Mouse (Mus musculus): ENCODE measurements around the gene Adamtsl5.
"Not testable (repeated sequence)": the region's sequence is repeated elsewhere in the genome, so short reads cannot be mapped to it uniquely, and the experiment has no call there.

Adamtsl5 gene

DNA sequence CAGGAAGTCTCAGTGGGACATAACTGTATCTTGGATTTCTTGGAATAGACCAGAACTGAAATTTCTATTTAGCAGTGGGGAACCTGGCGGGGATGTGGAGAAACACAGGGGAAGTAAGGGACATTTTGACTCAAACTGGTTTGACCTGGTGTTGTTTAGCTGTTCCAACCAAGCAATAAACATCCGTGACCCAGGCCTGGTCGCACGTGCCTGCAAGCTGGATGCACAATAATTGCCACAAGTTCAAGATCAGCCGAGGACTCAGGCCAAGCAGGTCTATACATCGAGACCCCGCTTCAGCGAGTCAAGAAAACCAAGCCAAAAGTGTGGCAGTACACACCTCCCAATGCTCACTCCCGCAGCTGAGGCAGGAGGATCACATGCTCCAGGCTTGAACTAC, 23.8 kb upstream of the Adamtsl5 start:
- no peak for DNase-seq (ENCODE audit: low spot score)

DNA sequence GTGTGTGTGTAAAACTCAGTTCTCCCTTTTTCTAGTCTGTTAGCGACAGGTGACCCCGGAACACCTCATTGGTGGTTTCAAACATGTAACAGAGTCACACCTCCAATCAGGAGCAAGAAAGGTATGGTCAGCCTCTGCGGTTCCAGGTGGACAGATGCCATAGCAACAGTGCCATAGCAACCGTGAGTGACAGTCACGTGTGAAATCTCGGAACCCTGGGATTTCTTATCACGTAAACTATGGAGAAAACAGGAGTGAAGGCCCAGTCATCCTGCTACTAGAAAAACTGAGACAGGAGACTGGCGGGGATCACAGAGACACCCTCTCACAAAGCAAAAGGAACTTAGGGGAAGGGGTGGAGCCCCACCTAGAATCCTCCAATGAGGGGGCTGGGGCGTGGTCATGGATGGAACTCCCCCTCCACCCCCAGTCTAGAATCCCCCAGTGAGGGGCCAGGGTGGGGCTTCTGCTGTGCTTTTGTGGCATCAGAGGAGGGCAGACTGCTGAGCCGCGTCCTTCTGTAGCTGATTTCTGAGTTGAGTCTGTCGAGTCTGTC, 23.3 kb upstream of the Adamtsl5 start:
- no peak for DNase-seq (ENCODE audit: low spot score)

DNA sequence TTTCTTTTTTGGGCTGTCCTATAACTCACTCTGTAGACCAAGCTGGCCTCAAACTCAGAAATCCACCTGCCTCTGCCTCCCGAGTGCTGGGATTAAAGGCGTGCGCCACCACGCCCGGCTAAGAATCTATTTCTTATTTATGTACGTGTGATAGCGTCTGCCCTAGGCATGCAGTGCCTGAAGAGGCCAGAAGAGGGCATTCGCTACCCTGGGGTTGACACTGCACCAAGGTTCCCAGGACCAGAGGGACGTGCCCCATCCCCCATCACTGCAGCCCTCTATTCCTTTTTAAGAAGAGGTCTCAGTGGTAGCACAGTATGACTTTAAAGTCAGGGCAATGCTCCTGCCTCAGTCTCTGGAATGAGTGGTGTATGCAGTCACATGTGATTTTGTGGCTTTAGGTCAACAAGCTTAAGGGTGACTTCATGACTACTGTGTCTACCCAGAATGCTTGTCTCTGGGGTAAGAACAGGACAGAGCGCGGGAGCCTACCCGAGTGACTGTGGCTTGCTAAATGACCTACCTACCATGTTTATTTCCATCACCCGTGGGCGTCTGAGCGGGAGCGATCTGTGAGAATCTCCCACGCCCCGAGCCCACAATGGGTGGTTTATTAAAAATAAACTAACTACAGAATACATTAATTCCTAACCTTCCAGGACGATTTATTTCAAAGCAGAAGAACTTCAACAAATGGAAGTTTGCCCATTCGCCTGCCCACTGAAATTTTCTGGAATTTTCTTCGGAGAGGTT, 22.0 kb upstream of the Adamtsl5 start:
- no peak for DNase-seq (ENCODE audit: low spot score)

DNA sequence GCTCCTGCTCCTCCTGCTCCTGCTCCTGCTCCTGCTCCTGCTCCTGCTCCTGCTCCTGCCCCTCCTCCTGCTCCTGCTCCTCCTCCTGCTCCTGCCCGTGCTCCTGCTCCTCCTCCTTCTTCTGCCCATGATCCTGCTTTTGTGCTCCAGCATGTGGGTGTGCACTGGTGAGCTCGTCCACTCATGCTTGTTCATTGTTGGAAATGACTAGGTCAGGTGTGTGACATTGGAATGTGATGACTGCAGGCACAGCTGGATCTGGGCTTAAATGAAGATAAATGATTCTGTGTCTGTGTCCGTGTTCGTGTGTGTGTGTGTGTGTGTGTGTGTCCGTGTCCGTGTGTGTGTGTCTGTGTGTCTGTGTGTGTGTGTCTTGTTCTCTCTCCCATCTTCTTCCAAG, 20.2 kb upstream of the Adamtsl5 start:
- DNase-seq (ENCODE audit: low spot score): no peak

DNA sequence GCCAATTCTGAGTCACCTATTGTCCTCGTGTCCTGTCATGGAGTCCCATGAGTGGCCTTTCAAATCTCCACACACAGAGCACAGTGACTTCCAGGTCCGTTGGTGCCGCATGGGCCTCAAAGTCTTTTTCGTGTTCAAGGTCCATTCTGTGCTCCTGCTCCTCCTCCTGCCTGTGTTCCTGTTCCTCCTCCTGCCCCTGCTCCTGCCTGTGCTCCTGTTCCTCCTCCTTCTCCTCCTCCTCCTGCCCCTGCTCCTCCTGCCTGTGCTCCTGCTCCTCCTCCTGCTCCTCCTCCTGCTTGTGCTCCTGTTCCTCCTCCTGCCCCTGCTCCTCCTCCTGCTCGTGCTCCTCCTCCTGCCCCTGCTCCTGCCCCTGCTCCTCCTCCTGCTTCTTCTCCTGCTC, 19.7 kb upstream of the Adamtsl5 start:
- no peak for DNase-seq (ENCODE audit: low spot score)

DNA sequence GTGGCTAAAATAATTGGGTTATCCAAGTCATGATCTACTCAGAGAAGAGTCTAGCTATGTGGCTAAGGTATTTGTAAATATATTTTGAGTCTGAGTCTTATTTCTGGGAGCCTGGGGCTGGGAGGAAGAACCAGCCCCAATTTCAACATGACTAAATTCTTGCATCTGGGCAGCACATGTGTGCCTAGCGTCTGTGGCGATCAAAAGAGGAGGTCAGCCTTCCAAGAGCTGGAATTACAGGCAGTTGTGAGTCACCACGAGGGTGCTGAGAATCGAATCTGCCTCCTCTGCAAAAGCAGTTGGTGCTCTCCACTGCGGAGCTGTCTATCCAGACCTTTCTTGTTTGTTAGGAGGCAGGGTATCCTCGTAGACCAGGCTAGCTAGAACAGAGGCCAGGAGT, 17.5 kb upstream of the Adamtsl5 start:
- DNase-seq (ENCODE audit: low spot score): no peak

DNA sequence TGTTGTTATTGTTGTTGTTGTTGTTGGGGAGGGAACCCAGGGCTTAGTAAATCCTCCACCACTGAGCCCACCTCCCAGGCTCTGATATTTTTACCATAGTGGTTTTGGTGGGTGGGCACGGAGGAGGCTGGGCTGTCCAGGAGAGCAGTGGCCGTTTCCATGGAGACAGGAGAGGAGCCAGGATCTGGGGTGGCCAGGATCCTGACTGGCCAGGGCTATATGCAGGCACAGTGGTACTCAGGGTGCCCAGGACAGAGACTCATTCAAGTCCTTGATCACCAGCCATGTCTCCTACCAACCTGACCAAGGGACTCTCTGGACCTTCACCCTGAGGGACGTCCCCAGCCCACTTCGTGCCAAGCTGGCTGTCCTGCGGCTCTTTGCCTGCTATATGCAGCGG, 15.5 kb upstream of the Adamtsl5 start:
- DNase-seq (ENCODE audit: low spot score): no peak

DNA sequence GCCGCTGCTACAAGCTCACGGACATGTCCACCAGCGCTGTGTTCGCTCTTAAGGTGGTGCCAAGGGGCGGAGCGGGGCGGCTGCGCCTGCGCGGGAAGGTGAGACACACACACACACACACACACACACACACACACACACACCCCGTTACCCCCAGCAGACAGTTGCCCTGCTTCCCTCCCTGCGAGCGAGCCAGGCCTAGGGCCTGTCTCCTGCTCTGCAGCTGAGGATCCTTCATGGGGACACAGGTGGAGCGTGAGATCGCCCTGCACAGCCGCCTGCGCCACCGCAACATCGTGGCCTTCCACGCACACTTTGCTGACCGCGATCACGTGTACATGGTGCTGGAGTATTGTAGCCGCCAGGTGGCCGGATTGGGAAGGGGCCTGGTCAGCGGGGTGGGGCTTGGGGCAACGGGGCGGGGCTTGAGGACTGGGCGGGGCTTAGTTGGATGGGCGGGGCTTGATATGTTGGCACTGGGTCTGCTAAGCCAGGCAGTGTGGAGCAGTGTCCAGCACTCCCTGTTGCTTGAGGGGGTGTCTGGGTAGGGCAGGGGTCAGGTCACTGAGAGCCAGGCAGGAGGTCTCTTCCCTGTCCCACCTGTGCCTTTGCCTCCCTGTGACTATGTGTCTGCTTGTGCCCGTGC, 9.9 kb upstream of the Adamtsl5 start:
- no peak for DNase-seq (ENCODE audit: low spot score)

DNA sequence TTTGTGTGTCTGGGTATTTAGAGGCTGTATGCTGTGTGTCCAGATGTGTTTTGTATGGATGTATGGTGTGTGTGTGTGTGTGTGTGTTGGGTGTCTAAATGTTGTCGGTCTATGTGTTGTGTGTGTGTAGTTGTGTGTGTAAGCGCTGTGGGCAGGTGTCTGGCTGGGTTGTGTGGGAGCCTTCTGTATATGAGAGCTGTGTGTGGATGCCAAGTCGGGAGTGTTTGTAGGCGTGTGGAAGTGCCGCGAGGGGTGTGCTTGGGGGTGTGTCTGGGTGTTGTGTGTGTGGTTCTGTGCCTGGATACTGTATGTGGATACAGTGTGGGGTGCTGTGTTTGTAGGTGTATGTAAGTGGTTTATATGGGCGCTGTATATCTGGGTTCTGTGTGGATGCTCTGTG, 9.1 kb upstream of the Adamtsl5 start:
- DNase-seq (ENCODE audit: low spot score): no peak

DNA sequence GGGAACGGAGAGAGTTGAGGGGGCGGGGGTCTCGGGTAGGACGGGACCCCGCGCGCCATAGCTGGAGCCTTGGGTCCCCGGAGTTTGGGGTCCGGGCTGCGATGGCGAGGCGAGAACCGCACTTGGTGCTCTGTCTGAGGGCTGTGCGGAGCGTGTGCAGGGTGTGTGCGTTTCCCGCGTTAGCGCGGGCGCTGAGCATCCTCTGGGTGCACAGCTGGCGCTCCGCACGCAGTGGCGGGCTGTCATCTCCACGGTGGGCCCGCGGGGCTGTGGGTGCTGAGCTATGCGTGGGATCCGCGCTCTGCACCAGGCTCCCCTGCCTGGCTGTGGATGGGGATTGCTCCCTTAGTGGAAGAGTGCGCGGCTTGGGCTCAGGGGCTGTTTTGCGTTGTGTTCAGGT, 8.5 kb upstream of the Adamtsl5 start:
- no peak for DNase-seq (ENCODE audit: low spot score)

DNA sequence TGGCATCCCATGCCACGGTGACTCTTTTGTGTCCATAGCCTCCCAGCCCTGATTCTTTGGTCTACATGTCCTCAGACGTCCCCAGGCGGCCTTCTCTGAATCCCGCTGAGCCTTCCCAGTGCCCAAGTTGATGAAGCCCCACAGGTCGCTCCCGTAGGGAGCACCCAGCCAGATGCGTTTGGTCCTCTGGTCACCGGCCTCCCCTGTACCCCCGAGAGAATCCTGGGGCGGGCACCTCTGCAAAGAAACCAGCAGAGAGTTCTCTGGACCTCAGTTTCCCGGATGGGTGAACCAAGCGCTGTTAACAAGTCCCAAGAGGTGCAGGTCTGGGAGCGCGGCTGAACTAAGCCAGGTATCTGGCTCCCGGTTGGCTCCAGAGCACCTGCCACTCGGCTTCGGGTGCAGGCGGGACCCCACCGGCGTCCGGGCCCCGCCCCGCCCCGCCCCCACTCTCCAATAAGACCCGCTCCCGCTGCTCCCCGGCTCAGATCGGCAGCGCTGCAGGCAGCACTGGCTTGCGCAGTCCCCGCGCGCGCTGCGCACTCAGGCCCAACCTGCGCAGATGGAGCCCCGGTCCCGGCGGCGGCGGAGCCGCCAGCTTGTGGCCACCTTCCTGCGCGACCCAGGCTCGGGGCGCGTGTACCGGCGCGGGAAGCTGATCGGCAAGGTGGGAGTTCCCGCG, 7.9 kb upstream of the Adamtsl5 start, which contains the start of gene Plk5:
TSS of gene Plk5 (plus strand) at position 459 of the 682 bp plus-strand sequence.
- no peak for DNase-seq (ENCODE audit: low spot score)

DNA sequence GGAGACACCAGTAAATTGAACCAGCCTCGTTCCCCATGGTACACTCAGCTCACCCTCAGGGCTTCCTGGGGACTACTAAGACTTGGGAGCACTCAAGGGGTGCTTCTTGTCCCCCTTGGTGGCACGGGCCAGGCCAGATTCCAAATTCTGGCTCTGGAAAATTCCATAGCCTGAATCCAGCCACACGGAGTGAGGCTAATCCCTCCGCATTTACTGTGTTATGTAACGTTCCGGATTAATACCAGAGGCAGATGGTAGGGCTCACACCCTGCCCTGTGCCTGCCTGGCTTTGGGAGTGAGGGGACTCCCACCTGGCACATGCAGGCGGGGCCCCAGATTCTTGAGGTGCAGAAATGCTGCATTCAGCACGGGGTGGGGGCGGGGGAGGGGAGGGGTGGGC, 7.2 kb upstream of the Adamtsl5 start:
- DNase-seq (ENCODE audit: low spot score): no peak

DNA sequence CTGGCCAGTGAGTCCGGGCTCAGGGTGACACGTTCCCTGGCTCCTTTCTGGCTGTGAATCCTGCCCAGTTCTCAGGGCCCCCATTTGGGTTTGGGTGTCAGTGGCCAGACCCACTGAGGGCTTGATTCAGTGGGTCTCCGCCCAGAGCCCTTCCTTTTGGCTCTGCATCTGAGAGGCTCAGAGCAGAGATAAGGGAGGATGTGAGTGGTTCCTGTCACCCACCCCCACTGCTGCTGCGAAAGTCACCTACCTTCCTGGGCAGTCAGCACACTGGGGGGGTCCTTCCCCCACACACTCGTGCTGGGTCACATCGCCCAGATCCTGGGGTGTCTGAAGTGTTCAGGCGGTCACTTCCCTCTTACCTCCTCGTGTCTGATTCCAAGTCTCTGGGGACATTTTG, 4.5 kb upstream of the Adamtsl5 start:
- no peak for DNase-seq (ENCODE audit: low spot score)

DNA sequence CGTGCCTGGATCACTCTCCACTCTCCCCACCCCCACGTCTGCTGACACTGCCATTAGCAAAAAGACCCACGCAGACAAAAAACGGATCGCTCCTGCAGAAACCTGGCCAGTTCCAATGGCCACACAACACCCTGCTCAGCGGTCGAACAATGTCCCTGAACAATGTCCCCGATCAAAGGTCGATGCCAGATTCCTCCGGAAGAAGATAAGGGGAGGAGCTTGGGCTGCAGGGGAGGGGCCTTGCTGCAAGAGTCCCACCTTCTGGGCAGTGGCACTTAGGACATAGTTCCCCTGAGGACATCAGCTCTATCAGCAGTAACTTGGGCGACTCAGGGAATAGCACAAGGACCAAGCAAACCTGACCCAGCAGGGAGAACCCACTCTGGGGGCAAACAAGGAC, 3.7 kb upstream of the Adamtsl5 start:
- no peak for DNase-seq (ENCODE audit: low spot score)

DNA sequence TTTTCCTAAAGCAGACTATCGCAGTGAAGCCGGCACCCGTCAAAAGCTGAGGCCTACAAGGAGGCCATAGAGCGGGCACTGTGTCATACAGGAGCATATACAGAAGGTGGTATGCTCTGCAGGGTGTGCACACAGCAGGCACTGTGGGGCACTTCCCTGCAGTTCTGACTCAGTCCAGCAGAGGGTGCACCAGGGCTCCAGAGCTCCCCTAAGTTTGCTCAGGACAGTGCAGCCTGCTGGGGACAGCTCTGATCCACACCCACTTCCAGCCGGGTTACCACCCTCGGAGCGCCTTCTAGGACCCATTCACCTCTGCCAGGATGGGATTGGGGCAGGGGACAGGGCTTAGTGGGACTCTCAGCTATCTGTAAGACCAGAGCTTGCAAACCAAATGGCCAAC, 2.1 kb upstream of the Adamtsl5 start:
- peak; percentile 70 for DNase-seq (ENCODE audit: low spot score)

DNA sequence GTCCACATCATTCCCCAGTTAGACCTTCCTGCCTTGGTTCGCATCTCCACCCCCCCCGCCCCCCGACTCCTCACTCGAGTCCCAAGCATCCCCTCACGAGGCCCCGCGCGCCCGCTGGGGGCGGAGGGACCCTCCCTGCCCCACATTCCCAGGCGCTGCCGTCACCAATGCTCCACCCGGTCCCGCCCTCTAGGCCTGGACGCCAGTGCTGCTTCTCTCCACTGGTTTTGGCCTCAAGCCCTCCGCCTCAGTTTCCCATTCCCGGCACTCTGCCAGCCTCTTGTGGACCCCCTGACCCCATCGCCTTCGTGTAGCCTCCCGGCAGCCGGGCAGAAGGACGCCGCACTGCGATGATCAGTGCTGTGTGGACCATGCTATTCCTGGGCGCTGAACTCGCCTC, 769 bp upstream of the Adamtsl5 start:
- no peak for DNase-seq (ENCODE audit: low spot score)

DNA sequence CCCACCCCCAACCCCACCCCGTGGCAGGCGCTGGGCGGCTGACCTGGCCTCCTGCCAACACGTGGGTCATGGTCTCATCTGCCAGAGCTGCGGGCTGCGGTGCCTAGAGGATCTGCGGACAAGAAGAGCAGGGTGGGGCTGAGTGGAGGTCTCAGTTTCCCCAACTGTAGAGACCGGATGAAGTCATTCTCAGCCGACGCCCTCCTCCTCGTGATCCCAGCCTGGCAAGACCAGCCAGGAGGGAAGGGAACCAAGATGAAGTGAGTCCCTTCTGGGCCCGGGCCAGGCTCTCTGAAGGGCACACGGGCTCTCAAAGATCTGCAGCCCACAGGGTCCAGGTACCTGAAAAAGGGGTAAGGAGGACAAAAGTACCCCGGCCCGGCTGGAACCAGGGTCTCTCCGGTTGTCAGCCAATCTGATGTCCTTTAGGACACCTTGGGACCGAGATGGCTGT, 671 bp downstream of the Adamtsl5 start:
- DNase-seq (ENCODE audit: low spot score): no peak

DNA sequence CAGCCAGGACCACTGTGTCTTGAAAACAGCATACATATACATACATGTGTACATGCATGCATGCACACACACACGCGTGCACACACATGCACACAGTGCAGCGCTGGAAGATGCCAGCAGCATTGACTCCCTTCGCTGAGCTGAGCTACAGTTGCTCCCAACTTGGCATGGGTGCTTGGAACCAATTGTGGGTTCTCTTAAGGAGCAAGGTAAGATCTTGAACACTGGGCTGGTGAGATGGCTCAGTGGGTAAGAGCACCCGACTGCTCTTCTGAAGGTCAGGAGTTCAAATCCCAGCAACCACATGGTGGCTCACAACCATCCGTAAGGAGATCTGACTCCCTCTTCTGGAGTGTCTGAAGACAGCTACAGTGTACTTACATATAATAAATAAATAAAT, 2.3 kb downstream of the Adamtsl5 start:
- DNase-seq (ENCODE audit: low spot score): not testable (repeated sequence)

DNA sequence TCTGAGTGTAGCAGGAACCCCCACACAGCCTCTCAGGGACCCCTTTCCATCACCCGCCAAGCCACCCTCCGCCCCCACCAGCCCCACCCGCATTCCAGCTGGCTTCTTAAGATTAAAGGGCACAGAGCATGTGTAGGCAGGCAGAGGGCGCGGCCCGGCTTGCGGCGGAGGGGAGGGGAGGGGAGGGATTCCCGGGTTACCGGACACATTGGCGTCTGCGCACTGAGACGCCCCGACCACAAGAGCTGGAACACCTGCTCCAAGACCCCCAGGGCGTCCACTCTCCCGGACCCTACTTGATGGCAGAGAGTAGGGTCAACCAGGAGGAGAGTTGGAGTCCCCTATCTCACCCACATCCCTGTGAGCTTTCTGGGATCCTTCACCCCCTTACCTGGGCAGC, 3.1 kb downstream of the Adamtsl5 start:
- no peak for DNase-seq (ENCODE audit: low spot score)

DNA sequence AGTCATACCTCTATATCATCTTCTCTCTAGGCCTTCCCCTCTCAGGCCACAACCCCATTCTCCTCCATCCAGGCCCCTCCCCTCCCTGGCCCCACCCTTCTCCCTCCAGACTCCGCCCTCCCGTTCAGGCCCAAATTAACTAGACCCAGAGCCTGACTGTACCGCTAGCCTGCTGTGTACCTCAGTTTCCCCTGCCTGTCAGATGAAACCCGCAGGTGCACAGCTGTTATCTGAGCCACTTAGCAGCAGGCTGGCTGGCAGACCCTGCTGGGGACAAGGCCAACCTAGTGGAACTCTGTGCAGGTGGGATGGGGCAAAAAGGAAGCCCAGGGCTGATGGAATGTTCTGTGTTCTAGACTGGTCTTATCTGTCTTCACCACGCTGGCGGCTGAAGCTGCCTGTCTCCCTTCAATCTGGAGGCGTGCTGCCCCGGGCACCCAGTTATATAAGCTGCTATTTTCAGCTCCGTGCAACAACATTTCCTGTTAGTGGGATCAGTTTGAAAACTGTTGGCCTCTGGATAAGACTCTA, 4.0 kb downstream of the Adamtsl5 start:
- no peak for DNase-seq (ENCODE audit: low spot score)

DNA sequence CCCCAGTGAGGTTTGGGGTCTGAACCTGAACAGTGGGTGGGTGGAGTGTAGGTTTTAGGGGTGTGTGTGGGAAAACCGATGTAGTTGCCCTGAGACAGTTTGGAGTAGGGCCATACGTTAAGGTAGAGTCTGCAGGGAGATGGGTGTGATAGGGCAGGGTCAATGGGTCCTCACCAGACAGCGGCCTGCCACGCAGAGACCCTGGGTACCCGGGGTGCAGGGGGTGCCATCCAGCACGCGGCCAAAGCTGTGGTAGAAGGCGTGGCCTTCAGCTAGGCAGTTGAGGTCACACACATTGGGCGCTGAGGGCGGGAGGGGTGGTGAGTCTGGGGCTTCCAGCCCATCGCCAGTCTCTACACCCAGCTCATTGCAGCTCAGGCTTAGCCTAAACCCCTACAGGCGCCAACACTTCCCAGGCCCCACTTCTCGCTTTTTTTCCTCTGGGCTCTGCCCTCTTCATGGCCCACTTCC, 4.8 kb downstream of the Adamtsl5 start:
- DNase-seq (ENCODE audit: low spot score): no peak

DNA sequence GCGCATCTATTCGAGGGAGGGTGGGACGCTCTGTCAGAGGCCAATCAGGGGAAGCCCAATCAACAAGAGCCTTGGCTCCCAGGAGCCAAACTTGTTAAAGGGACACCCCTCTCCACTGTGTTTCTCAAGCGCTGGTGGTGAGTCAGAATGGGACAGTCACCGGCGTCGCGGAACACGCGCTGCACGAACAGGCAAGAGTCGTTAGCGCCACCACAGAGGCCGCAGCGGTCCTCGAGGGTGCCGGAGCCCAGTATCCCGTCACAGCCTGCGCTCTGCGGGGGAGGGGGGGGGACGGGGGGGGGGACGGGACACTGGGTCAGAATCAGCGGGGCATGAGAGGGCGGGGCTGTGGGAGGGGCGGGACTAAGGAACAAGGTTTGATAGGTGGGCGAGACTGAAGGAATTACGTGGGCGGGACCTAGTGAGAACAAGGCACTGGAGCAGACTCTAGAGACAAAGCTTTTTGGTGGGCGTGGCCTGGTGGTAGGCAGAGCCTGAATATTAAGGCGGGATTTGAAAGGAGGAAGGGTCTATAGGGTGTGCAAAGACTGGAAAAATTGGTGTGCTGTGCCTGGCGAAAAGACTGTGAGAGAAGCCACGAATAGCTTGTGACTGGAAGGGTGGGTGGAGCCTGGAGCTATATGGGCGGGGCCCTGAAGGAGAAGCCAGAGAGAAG, 5.3 kb downstream of the Adamtsl5 start:
- peak; percentile 73 for DNase-seq (ENCODE audit: low spot score)

Measured in testis, postnatal 14 days (tissue).